Mouse (Mus musculus): ENCODE data around the gene Szrd1.

Szrd1 gene

GRCm38 (mm10) chr4:141066709-141067515 is 72.7 kb downstream of the Szrd1 start:
- Histone ChIP-seq H3K9me3 (ENCODE audit: low read length) (no peaks in the 10 kb centered on the region), H3K4me1 (replicated peaks; ENCODE audit: low read depth, low read length) (peaks cover 14% of the 10 kb centered on the region), H3K4me3 (replicated peaks; ENCODE audit: low read length) (no peak overlapping the region), H3K27me3 (ENCODE audit: insufficient read depth, low read length) (no peaks in the 10 kb centered on the region), H3K36me3 (ENCODE audit: insufficient read depth, low read length) (peaks cover 66% of the 10 kb centered on the region)
- TF ChIP-seq NANOG (IDR thresholded peaks at IDR 0.05; ENCODE audit: borderline replicate concordance, low read length) (no peak), CTCF (conservative IDR thresholded peaks at IDR 0.05; ENCODE audit: low read length) (no peak), POU5F1 (IDR thresholded peaks at IDR 0.05; ENCODE audit: borderline replicate concordance, low read length) (no peak)

GRCm38 (mm10) chr4:141065123-141065522 is 74.5 kb downstream of the Szrd1 start:
- Histone ChIP-seq H3K9me3 (ENCODE audit: low read length) (no peaks in the 10 kb centered on the region), H3K4me3 (replicated peaks; ENCODE audit: low read length) (no peak overlapping the region), H3K27me3 (ENCODE audit: insufficient read depth, low read length) (no peaks in the 10 kb centered on the region), H3K36me3 (ENCODE audit: insufficient read depth, low read length) (peaks cover 48% of the 10 kb centered on the region), H3K4me1 (replicated peaks; ENCODE audit: low read depth, low read length) (peaks cover 21% of the 10 kb centered on the region)
- TF ChIP-seq CTCF (conservative IDR thresholded peaks at IDR 0.05; ENCODE audit: low read length) (peak; percentile 73), NANOG (IDR thresholded peaks at IDR 0.05; ENCODE audit: borderline replicate concordance, low read length) (no peak)

DNA sequence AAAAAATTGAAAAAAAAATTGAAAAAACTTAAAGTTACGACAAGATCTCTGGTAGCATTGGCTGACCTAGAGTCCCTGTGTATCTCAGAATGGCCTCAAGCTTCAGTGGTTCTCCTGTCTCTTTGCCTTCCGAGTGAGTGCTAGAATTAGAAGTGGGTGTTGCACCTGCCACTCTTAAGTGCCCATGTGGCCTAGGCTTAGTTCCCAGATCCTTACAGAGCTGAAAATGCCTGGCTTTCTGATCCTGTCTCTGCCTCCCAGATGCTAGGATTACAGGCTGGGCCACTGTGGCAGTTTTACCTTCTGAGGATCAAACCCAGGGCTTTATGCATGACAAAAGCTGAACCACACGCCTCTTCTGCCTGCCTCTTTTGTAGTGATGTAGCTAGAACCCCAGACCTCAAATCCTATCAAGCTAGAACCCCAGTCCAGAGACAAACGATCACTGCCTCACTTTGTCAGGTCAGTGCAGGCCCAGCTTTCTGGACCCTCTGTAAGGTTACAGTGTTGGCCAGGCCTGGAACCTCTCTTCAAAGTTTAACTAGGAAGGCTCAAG is 75.4 kb downstream of the Szrd1 start:
- Histone ChIP-seq H3K9me3 (ENCODE audit: low read length) (no peaks in the 10 kb centered on the region), H3K36me3 (ENCODE audit: insufficient read depth, low read length) (peaks cover 38% of the 10 kb centered on the region), H3K27me3 (ENCODE audit: insufficient read depth, low read length) (no peaks in the 10 kb centered on the region), H3K4me1 (replicated peaks; ENCODE audit: low read depth, low read length) (peaks cover 26% of the 10 kb centered on the region), H3K4me3 (replicated peaks; ENCODE audit: low read length) (no peak overlapping the region)
- TF ChIP-seq NANOG (IDR thresholded peaks at IDR 0.05; ENCODE audit: borderline replicate concordance, low read length) (no peak), POU5F1 (IDR thresholded peaks at IDR 0.05; ENCODE audit: borderline replicate concordance, low read length) (peak; percentile 75; the same call in 1 of the 2 replicates), CTCF (conservative IDR thresholded peaks at IDR 0.05; ENCODE audit: low read length) (no peak)

Measured in E14TG2a.4 (cell line).